Mouse (Mus musculus): ENCODE measurements around the gene Mpped1. TPM values are rescaled to one million over a fixed set of nuclear protein-coding genes. Genes with fewer than 3 reads are reported as not detected.

Gene Mpped1
- polyA plus RNA-seq, 1 experiment: 1.5 TPM

DNA sequence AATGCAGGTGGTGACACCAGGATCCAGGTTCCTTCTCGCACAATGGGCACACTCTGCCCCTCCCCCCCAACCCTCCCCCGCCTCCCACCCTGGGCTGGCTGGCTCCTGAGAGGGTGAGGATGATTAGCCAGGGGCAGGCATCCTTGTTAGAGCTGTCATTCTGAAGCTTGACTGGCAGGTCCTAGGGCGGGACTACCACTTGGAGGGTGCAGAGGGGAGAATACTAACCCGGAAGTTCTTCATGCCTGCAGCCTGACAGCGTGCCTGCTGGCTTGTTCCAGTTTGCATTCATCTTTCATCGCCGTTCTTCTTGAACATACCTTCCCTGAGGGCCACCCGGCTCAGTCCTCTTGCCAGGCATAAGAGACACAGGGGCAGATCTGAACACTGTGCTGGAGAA lies 67.3 kb downstream of the Mpped1 start:
- no peaks in the 10 kb centered on the region for H3K36me3 ChIP-seq (ENCODE audit: control insufficient read depth, insufficient read depth, low read length)
- DNase-seq (ENCODE audit: low read depth in 1 of 2, low spot score in 2 of 2): no peak
- H3K4me1 ChIP-seq (ENCODE audit: control insufficient read depth, insufficient read depth, insufficient read length): no peaks in the 10 kb centered on the region
- H3K27ac ChIP-seq (ENCODE audit: insufficient read depth, low read length): no peak overlapping the region
- H3K27me3 ChIP-seq (ENCODE audit: control insufficient read depth, insufficient read depth, low read length): no peaks in the 10 kb centered on the region
- no peak overlapping the region for H3K4me3 ChIP-seq (ENCODE audit: extremely low read depth, insufficient read depth, insufficient read length)
- WGBS: 58% methylated on average over 8 of the region's 8 CpGs
- TF ChIP-seq POLR2A (IDR thresholded peaks at IDR 0.05; ENCODE audit: low read depth, low read length) (no peak), CTCF (IDR thresholded peaks at IDR 0.05; ENCODE audit: extremely low read depth, insufficient read depth, insufficient read length, insufficient replicate concordance) (no peak)

DNA sequence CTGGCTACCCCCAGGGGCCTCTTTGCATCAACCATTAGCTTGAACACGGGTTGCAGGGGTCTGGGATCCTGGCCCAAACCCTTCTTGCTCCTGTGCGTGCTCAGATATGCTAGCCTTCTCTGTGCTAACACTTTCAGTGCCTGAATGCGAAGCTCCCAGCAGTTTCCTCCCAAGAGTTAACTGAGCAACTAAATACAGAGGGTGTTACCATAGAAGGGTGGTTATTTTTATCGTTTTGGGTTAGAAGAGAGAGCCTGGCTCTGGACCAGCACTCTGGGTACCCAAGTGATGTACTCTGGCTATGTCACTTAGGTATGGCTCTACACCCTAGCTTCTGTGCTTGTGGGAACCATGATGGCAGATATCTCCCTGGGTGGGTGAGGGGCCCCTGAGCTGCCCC lies 68.2 kb downstream of the Mpped1 start:
- Histone ChIP-seq H3K27me3 (ENCODE audit: control insufficient read depth, insufficient read depth, low read length) (no peaks in the 10 kb centered on the region), H3K4me1 (ENCODE audit: control insufficient read depth, insufficient read depth, insufficient read length) (no peaks in the 10 kb centered on the region), H3K36me3 (ENCODE audit: control insufficient read depth, insufficient read depth, low read length) (no peaks in the 10 kb centered on the region), H3K4me3 (ENCODE audit: extremely low read depth, insufficient read depth, insufficient read length) (no peak overlapping the region), H3K27ac (ENCODE audit: insufficient read depth, low read length) (no peak overlapping the region)
- TF ChIP-seq POLR2A (IDR thresholded peaks at IDR 0.05; ENCODE audit: low read depth, low read length) (no peak), CTCF (IDR thresholded peaks at IDR 0.05; ENCODE audit: extremely low read depth, insufficient read depth, insufficient read length, insufficient replicate concordance) (no peak)
- no peak for DNase-seq (ENCODE audit: low read depth in 1 of 2, low spot score in 2 of 2)
- 68% methylated on average over 4 of the region's 4 CpGs for WGBS

DNA sequence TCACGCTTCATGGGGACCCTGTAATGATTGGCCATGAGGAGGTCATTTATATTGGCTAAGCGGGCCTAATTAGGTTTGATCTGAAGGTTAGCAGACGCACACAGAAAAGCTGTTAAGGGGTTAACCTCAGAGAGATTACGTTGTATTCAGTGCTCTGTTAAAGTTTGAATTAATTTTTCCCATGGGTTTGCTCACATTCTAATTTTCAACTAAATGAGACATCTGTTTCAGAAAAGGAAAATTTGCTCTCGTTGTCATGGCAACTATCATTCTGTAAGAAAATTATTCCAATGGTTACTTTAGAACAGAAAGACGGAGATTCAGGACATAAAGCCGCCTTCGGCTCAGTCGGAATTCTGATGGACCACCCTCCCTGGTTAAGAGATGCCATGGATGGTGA lies 68.9 kb downstream of the Mpped1 start:
- H3K27me3 ChIP-seq (ENCODE audit: control insufficient read depth, insufficient read depth, low read length): no peaks in the 10 kb centered on the region
- H3K36me3 ChIP-seq (ENCODE audit: control insufficient read depth, insufficient read depth, low read length): no peaks in the 10 kb centered on the region
- H3K4me3 ChIP-seq (ENCODE audit: extremely low read depth, insufficient read depth, insufficient read length): no peak overlapping the region
- no peaks in the 10 kb centered on the region for H3K4me1 ChIP-seq (ENCODE audit: control insufficient read depth, insufficient read depth, insufficient read length)
- WGBS: 85% methylated on average over 9 of the region's 9 CpGs
- H3K27ac ChIP-seq (ENCODE audit: insufficient read depth, low read length): no peak overlapping the region
- no peak for DNase-seq (ENCODE audit: low read depth in 1 of 2, low spot score in 2 of 2)
- TF ChIP-seq CTCF (IDR thresholded peaks at IDR 0.05; ENCODE audit: extremely low read depth, insufficient read depth, insufficient read length, insufficient replicate concordance) (no peak), POLR2A (IDR thresholded peaks at IDR 0.05; ENCODE audit: low read depth, low read length) (no peak)

DNA sequence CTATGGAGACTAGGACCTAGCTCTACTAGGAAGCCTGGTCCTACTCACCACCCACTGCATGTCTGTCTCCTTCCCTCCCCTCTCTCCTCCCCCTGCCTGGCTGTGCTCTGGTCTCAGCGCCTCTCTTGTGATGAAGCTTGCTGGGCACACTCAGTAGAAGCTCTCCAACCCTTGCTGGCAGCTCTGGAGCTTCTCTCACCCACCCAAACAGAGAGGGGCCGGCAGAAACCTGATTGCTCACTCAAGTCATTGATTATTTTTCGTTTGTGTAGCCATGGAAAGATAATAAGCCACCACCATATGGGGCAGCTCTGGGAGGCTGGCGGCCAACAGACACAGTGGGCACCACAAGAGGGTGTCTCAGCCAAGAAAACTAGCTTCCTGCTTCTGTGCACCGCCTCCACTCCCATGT lies 74.1 kb downstream of the Mpped1 start:
- no peaks in the 10 kb centered on the region for H3K4me1 ChIP-seq (ENCODE audit: control insufficient read depth, insufficient read depth, insufficient read length)
- TF ChIP-seq CTCF (IDR thresholded peaks at IDR 0.05; ENCODE audit: extremely low read depth, insufficient read depth, insufficient read length, insufficient replicate concordance): no peak
- TF ChIP-seq POLR2A (IDR thresholded peaks at IDR 0.05; ENCODE audit: low read depth, low read length): no peak
- DNase-seq (ENCODE audit: low read depth in 1 of 2, low spot score in 2 of 2): no peak
- no peak overlapping the region for H3K4me3 ChIP-seq (ENCODE audit: extremely low read depth, insufficient read depth, insufficient read length)
- no peaks in the 10 kb centered on the region for H3K27me3 ChIP-seq (ENCODE audit: control insufficient read depth, insufficient read depth, low read length)
- no peak overlapping the region for H3K27ac ChIP-seq (ENCODE audit: insufficient read depth, low read length)
- 67% methylated on average over 5 of the region's 5 CpGs for WGBS
- no peaks in the 10 kb centered on the region for H3K36me3 ChIP-seq (ENCODE audit: control insufficient read depth, insufficient read depth, low read length)

DNA sequence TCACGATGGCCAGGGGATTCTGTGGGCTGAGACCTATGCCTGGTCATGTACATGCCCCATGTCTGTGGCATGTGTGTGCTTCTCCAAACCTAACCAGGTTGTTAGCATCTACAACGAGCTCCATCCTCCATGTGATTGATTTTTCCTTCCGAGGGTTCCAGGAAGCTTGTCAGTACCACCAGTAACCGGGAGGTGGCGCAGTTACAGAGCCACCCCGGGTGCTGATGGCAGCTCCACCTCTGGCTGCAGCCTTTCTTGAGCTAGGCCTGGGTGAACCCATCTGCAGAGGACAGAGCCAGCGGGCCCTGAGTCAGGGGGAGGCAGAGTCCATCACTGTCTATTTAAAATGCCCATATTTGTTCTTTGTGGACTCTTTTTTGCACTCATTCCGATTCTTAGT lies 77.9 kb downstream of the Mpped1 start:
- 0 out of 2 replicates have a peak, but pooled peaks have one; percentile 47 for TF ChIP-seq CTCF (IDR thresholded peaks at IDR 0.05; ENCODE audit: extremely low read depth, insufficient read depth, insufficient read length, insufficient replicate concordance)
- TF ChIP-seq POLR2A (IDR thresholded peaks at IDR 0.05; ENCODE audit: low read depth, low read length): no peak
- WGBS: 16% methylated on average over 8 of the region's 8 CpGs
- Histone ChIP-seq H3K4me1 (ENCODE audit: control insufficient read depth, insufficient read depth, insufficient read length) (no peaks in the 10 kb centered on the region), H3K4me3 (ENCODE audit: extremely low read depth, insufficient read depth, insufficient read length) (no peak overlapping the region), H3K27me3 (ENCODE audit: control insufficient read depth, insufficient read depth, low read length) (no peaks in the 10 kb centered on the region), H3K27ac (ENCODE audit: insufficient read depth, low read length) (no peak overlapping the region), H3K36me3 (ENCODE audit: control insufficient read depth, insufficient read depth, low read length) (no peaks in the 10 kb centered on the region)
- DNase-seq (ENCODE audit: low read depth in 1 of 2, low spot score in 2 of 2): peak in 1 of 2 experiments; percentile 13

DNA sequence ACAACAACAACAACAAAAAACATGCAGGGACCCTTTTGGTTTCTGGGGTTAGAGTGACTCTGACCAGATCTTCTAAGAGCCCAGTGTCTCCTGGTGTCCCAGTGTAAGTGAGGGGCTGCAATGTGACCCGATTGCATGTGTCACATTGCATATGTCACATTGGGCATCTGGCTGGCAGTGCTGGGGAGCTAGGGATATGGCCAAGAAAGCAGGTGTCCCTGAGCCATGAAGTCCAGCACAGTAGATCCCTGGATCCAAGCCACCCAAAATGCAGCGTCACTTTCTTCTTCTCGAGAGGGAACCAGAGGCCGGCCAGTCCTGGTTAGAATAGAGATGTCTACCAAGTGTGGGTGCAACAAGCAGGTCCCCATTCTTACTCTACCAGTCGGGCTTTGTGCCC lies 86.4 kb downstream of the Mpped1 start:
- Histone ChIP-seq H3K36me3 (ENCODE audit: control insufficient read depth, insufficient read depth, low read length) (no peaks in the 10 kb centered on the region), H3K4me1 (ENCODE audit: control insufficient read depth, insufficient read depth, insufficient read length) (no peaks in the 10 kb centered on the region), H3K4me3 (ENCODE audit: extremely low read depth, insufficient read depth, insufficient read length) (no peak overlapping the region), H3K27me3 (ENCODE audit: control insufficient read depth, insufficient read depth, low read length) (no peaks in the 10 kb centered on the region), H3K27ac (ENCODE audit: insufficient read depth, low read length) (no peak overlapping the region)
- DNase-seq (ENCODE audit: low read depth in 1 of 2, low spot score in 2 of 2): no peak
- TF ChIP-seq POLR2A (IDR thresholded peaks at IDR 0.05; ENCODE audit: low read depth, low read length) (no peak), CTCF (IDR thresholded peaks at IDR 0.05; ENCODE audit: extremely low read depth, insufficient read depth, insufficient read length, insufficient replicate concordance) (no peak)
- WGBS: 82% methylated on average over 5 of the region's 5 CpGs

DNA sequence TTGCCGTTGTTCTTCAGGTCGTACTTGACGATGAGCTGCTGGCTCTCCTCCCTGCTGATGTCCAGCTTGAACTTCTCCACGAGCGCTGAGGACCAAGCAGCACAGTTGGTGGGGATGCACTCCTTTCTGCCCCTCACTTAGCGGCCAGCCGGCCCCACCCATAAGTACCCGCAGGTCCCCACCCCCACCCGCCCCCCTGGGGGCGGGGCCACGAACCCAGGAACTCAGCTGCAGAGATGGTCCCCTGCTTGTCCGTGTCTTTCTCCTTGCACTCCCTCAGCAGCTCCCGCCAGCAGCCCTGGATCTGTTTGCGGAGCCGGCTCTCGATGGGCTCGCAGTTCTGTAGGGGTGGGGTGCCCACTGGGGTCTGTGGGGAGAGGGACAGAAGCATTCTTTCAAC lies 91.7 kb downstream of the Mpped1 start:
- H3K4me3 ChIP-seq (ENCODE audit: extremely low read depth, insufficient read depth, insufficient read length): no peak overlapping the region
- H3K4me1 ChIP-seq (ENCODE audit: control insufficient read depth, insufficient read depth, insufficient read length): no peaks in the 10 kb centered on the region
- WGBS: 14% methylated on average over 17 of the region's 17 CpGs
- TF ChIP-seq CTCF (IDR thresholded peaks at IDR 0.05; ENCODE audit: extremely low read depth, insufficient read depth, insufficient read length, insufficient replicate concordance) (no peak), POLR2A (IDR thresholded peaks at IDR 0.05; ENCODE audit: low read depth, low read length) (no peak)
- H3K27ac ChIP-seq (ENCODE audit: insufficient read depth, low read length): no peak overlapping the region
- DNase-seq (ENCODE audit: low read depth in 1 of 2, low spot score in 2 of 2): no peak
- no peaks in the 10 kb centered on the region for H3K27me3 ChIP-seq (ENCODE audit: control insufficient read depth, insufficient read depth, low read length)
- no peaks in the 10 kb centered on the region for H3K36me3 ChIP-seq (ENCODE audit: control insufficient read depth, insufficient read depth, low read length)

Measured in spleen, adult 2 months (tissue).